Comparison of ENCODE assay signal across 9 mouse cellular contexts in the genomic region with DNA sequence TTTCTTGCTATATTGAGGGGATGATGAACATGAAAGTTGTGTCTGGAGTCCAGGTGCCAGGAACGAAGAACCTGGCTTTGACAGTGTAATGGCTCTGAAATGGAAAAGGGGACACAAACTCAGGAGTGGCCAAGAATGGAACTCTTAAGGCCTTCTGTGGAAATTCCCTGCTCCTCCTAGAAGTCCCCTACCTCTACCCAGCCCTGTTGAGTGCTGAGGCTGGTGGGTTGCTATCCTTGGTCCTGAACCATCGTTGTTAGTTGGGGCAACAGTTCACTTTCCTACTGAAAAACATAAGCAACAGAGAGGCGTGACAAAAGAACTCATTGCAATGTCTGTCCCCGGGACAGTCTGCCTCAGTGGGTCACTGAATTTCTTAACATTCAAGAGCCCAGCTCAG. TPM values are rescaled to one million over a fixed set of nuclear protein-coding genes. Genes with fewer than 3 reads are reported as not detected.
DNase-seq lines count a peak whose midpoint lies in the region; ATAC-seq and TF ChIP-seq lines count a peak whose summit lies in the region.
"Had no signal": no experiment of that assay in that cellular context is flagged by ENCODE, and none has a peak within 500 bp of the region (broad histone marks: within the 10 kb centered on the region; RNA-seq: fewer than 3 reads in every experiment).

No protein-coding gene starts in this region.

- H3K9me3 ChIP-seq in erythroblast, embryonic 14.5 days (ENCODE audit: control insufficient read depth, low read length): peaks cover 2% of the 10 kb centered on the region; the same call in 1 of the 2 replicates
- no peaks in the 10 kb centered on the region for H3K9me3 ChIP-seq in midbrain, embryonic 14.5 days (ENCODE audit: control insufficient read depth, low read length)
- no peaks in the 10 kb centered on the region for H3K9me3 ChIP-seq in midbrain, postnatal 0 days (ENCODE audit: low read length)
- no peaks in the 10 kb centered on the region for H3K9me3 ChIP-seq in neural tube, embryonic 11.5 days (ENCODE audit: control insufficient read depth, low read length)

- H3K27me3 ChIP-seq in erythroblast, embryonic 14.5 days (ENCODE audit: control insufficient read depth): peaks cover 9% of the 10 kb centered on the region
- no peaks in the 10 kb centered on the region for H3K27me3 ChIP-seq in midbrain, embryonic 14.5 days (ENCODE audit: control insufficient read depth, insufficient read depth, low read length)
- no peaks in the 10 kb centered on the region for H3K27me3 ChIP-seq in midbrain, postnatal 0 days (ENCODE audit: insufficient read depth, low read length)
- H3K27me3 ChIP-seq in neural tube, embryonic 11.5 days (ENCODE audit: control insufficient read depth, insufficient read depth, low read length): peaks cover 10% of the 10 kb centered on the region

- H3K4me1 ChIP-seq in erythroblast, embryonic 14.5 days (ENCODE audit: control insufficient read depth): peaks cover 78% of the 10 kb centered on the region
- H3K4me1 ChIP-seq in midbrain, embryonic 14.5 days (ENCODE audit: control insufficient read depth, insufficient read depth, low read length): peaks cover 11% of the 10 kb centered on the region
- H3K4me1 ChIP-seq in midbrain, postnatal 0 days (ENCODE audit: insufficient read depth, low read length): no peaks in the 10 kb centered on the region
- no peaks in the 10 kb centered on the region for H3K4me1 ChIP-seq in neural tube, embryonic 11.5 days (ENCODE audit: control insufficient read depth, insufficient read depth, low read length)

- peak; percentile 31 for DNase-seq in midbrain, embryonic 14.5 days
- DNase-seq in midbrain, postnatal 0 days (ENCODE audit: low spot score): no peak
- peak; percentile 83 for DNase-seq in forelimb bud, embryonic 11.5 days (ENCODE audit: low read depth, low spot score)
- peak; percentile 53 for DNase-seq in neural tube, embryonic 11.5 days (ENCODE audit: low spot score)
- no peak for DNase-seq in right cerebral cortex, postnatal 10 days (ENCODE audit: low spot score in 2 of 2)
- DNase-seq in cerebellum, adult 18-20 months: no peak
- DNase-seq: gastrocnemius, postnatal 36 days had no signal

- H3K4me3 ChIP-seq in erythroblast, embryonic 14.5 days (replicated peaks): peak overlapping the region; percentile 7
- H3K4me3 ChIP-seq in midbrain, embryonic 14.5 days (replicated peaks; ENCODE audit: low read depth, low read length): no peak overlapping the region
- H3K4me3 ChIP-seq in midbrain, postnatal 0 days (ENCODE audit: low read depth, low read length): no peak overlapping the region
- no peak overlapping the region for H3K4me3 ChIP-seq in neural tube, embryonic 11.5 days (ENCODE audit: low read depth, low read length)

- ATAC-seq in erythroblast, adult 5-6 weeks (replicated peaks; ENCODE audit: low FRiP score, poor library complexity, severe bottlenecking): no peak
- ATAC-seq in midbrain, embryonic 14.5 days (ENCODE audit: low FRiP score, low TSS enrichment): no peak
- no peak for ATAC-seq in midbrain, postnatal 0 days (ENCODE audit: low FRiP score)
- ATAC-seq in neural tube, embryonic 11.5 days (ENCODE audit: insufficient read depth, low FRiP score, low TSS enrichment): no peak

- peaks cover 19% of the 10 kb centered on the region for H3K36me3 ChIP-seq in erythroblast, embryonic 14.5 days (ENCODE audit: control insufficient read depth)
- no peaks in the 10 kb centered on the region for H3K36me3 ChIP-seq in midbrain, embryonic 14.5 days (ENCODE audit: control insufficient read depth, insufficient read depth, low read length)
- H3K36me3 ChIP-seq in midbrain, postnatal 0 days (ENCODE audit: insufficient read depth, low read length): no peaks in the 10 kb centered on the region
- no peaks in the 10 kb centered on the region for H3K36me3 ChIP-seq in neural tube, embryonic 11.5 days (ENCODE audit: control insufficient read depth, insufficient read depth, low read length)

- no peak for TF ChIP-seq CTCF in midbrain, postnatal 0 days (IDR thresholded peaks at IDR 0.05)

- 27% methylated on average over 4 of the region's 4 CpGs for WGBS in midbrain, embryonic 14.5 days
- WGBS in midbrain, postnatal 0 days: 32% methylated on average over 4 of the region's 4 CpGs
- WGBS in neural tube, embryonic 11.5 days: 29% methylated on average over 4 of the region's 4 CpGs

- no peak overlapping the region for H3K9ac ChIP-seq in midbrain, embryonic 14.5 days (replicated peaks; ENCODE audit: low read length)
- H3K9ac ChIP-seq in midbrain, postnatal 0 days (replicated peaks; ENCODE audit: low read length, poor library complexity, severe bottlenecking): no peak overlapping the region
- H3K9ac ChIP-seq in neural tube, embryonic 11.5 days (ENCODE audit: low read length): no peak overlapping the region

- H3K4me2 ChIP-seq in midbrain, embryonic 14.5 days (ENCODE audit: low read length): no peak overlapping the region
- no peak overlapping the region for H3K4me2 ChIP-seq in midbrain, postnatal 0 days (ENCODE audit: low read depth, low read length, poor library complexity, severe bottlenecking)
- no peak overlapping the region for H3K4me2 ChIP-seq in neural tube, embryonic 11.5 days (ENCODE audit: low read depth)

- no peak overlapping the region for H3K27ac ChIP-seq in midbrain, embryonic 14.5 days (replicated peaks; ENCODE audit: low read depth, low read length)
- no peak overlapping the region for H3K27ac ChIP-seq in midbrain, postnatal 0 days (ENCODE audit: low read depth, low read length)
- H3K27ac ChIP-seq in neural tube, embryonic 11.5 days (ENCODE audit: low read depth, low read length): no peak overlapping the region

RNA-seq across cellular contexts. Expression of a gene that starts 30.7 kb away (rescaled TPM):
- polyA plus RNA-seq in erythroblast, embryonic 14.5 days (2012): 7.6 and 10.1 TPM in 2 replicates
- total RNA-seq in erythroblast, adult 5-6 weeks (2015; ENCODE audit: low replicate concordance): 76.5 and 113 TPM in 2 replicates
- total RNA-seq in erythroblast, adult 5-6 weeks (2017; ENCODE audit: low replicate concordance): 90.5 and 97.3 TPM in 2 replicates
- 10.1 and 12.5 TPM in 2 replicates for polyA plus RNA-seq in midbrain, embryonic 14.5 days (2014; fragmentation: Nextera tagmentation; extraction: Ambion mirVana)
- 34.4 and 35.4 TPM in 2 replicates for total RNA-seq in midbrain, postnatal 0 days (2014; rRNA removed)
- 6.8 and 11.2 TPM in 2 replicates for polyA plus RNA-seq in midbrain, postnatal 0 days (2015; fragmentation: Nextera tagmentation; extraction: Ambion mirVana)
- 2.8 and 4.3 TPM in 2 replicates for polyA plus RNA-seq in neural tube, embryonic 11.5 days (2014; fragmentation: Nextera tagmentation; extraction: Ambion mirVana)

RNA-seq across cellular contexts. Expression of a gene that starts 31.8 kb away (rescaled TPM):
- 23.8 and 29.4 TPM in 2 replicates for polyA plus RNA-seq in erythroblast, embryonic 14.5 days (2012)
- total RNA-seq in erythroblast, adult 5-6 weeks (2015; ENCODE audit: low replicate concordance): 393 and 429 TPM in 2 replicates
- total RNA-seq in erythroblast, adult 5-6 weeks (2017; ENCODE audit: low replicate concordance): 510 and 553 TPM in 2 replicates
- polyA plus RNA-seq in midbrain, embryonic 14.5 days (2014; fragmentation: Nextera tagmentation; extraction: Ambion mirVana): 120 and 131 TPM in 2 replicates
- 79.9 and 83.1 TPM in 2 replicates for total RNA-seq in midbrain, postnatal 0 days (2014; rRNA removed)
- polyA plus RNA-seq in midbrain, postnatal 0 days (2015; fragmentation: Nextera tagmentation; extraction: Ambion mirVana): 89.0 and 97.0 TPM in 2 replicates
- polyA plus RNA-seq in neural tube, embryonic 11.5 days (2014; fragmentation: Nextera tagmentation; extraction: Ambion mirVana): 141 and 142 TPM in 2 replicates

Comparison
In these comparisons a context has a peak if more than half of its experiments do, and no peak if none do; other contexts are left out.
1. DNase-seq: peak in midbrain, embryonic 14.5 days (single experiment), forelimb bud, embryonic 11.5 days (single experiment) and neural tube, embryonic 11.5 days (single experiment); none in midbrain, postnatal 0 days (single experiment), right cerebral cortex, postnatal 10 days (0 of 2) and cerebellum, adult 18-20 months (0 of 2).